Mouse (Mus musculus) erythroblast, embryonic 14.5 days (primary cell): ENCODE results near the gene Zscan5b.

Source experiments
- GATA1 ChIP-seq: IDR thresholded peaks from 2 replicates; pipeline ENCODE4 v1.6.1; 2012; ENCODE audit warnings: low read length, inconsistent platforms, mixed read lengths
- TAL1 ChIP-seq: IDR thresholded peaks from 3 replicates; pipeline ENCODE4 v1.6.1; 2012; ENCODE audit warnings: low read length, inconsistent platforms, mixed read lengths

DNA sequence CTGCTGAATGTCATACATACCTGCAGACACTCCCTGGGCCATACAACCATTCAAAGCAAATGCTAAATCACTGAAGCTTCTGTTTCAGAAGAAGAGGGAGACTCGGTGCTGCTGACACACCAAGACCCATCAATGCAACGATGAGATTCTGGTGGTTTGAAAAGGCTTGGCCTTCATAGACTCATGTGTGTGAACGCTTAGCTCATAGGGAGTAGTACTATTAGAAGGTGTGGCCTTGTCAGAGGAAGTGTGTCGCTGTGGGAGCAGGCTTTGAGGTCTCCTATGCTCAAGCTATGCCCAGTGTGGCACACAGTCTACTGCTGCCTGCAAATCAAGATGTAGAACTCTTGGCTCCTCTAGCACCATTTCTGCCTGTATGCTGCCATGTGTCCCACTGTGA lies 35.3 kb downstream of the Zscan5b start:
- TF ChIP-seq GATA1 (no peak), TAL1 (no peak)
